Mouse (Mus musculus) thymus, postnatal 0 days (tissue): ENCODE data around the gene Iqcj. TPM values are rescaled to one million over a fixed set of nuclear protein-coding genes. Genes with fewer than 3 reads are reported as not detected.

Source experiments
- DNase-seq: peaks from one replicate; pipeline ENCODE4 v3.0.0-alpha.2; 2015; ENCODE audit warnings: low spot score
- polyA plus RNA-seq: library from polyadenylated mRNA; unstranded; fragments of >200 nt; fragmentation: Nextera tagmentation; extraction: Ambion mirVana; gene quantifications from 2 replicates; pipeline ENCODE4 v1.2.1, GENCODE M21; 2015

Iqcj gene
- polyA plus RNA-seq, 1 experiment from 2014 or later = not detected

DNA sequence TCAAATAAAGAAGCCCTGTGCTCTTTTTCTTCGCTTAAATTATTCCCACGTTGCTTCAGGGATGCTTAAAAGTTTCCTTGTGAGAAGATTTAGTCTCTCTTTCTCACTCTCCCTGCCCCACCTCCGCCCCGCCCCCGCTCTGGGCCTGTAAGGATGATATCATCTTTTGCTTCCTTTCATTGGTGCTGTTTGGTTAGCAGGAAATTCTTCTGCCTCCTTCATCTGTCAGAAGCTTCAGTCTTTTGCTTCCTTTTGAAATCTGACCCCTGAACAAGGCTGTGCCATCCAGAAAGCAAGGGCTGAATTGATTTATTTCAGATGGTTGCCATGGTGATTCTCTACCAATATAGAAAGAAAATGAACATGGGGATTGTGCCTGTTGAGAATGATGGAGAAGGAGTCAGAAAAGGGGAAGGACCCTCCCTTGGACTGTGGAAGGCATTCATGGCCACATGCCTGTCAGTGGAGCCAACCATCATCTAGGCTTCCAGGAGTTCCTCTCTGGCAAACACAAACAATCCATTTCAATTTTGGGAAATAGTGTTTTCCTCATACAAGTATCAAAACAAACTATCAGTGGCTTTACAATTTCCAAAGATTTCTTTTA is 62.5 kb downstream of the Iqcj start:
- DNase-seq = peak; percentile 31

DNA sequence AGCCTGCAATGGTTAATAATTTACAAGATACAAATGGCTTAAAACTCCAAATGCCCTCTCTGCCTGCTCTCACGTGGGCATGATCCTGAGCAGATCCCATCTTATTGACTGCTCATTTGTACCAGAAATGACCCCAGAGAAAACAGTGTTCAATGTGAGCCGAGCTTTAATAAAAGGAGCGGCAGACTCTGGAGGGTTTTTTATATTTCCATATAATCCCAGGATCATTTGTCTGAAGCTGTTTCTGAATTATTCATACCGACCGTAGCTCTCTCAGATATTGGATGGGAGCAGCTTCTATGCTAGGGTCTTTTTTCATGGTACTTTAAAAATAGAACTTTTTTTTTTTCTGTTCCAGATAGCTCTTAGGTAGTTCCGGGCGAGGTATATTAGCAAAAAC is 67.7 kb downstream of the Iqcj start:
- no peak for DNase-seq

DNA sequence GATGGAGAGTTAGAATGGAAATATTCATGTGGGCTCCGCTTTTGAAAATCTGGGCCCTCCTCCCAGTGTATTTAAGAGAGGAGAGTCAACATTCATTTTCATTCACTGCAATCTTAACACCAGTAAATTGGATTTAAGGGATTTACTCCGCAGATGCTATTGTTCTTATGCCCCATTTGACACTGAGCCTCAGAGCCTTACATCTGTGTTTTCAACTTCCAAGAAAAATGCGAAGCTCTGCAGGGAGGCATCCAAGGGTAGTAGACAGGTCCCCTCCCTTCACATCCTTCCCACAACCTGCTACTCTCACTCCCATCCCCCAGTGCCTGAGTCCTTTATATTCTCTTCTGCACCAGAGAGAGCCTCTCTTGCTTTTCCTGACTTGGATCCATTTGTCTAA is 68.1 kb downstream of the Iqcj start:
- no peak for DNase-seq

DNA sequence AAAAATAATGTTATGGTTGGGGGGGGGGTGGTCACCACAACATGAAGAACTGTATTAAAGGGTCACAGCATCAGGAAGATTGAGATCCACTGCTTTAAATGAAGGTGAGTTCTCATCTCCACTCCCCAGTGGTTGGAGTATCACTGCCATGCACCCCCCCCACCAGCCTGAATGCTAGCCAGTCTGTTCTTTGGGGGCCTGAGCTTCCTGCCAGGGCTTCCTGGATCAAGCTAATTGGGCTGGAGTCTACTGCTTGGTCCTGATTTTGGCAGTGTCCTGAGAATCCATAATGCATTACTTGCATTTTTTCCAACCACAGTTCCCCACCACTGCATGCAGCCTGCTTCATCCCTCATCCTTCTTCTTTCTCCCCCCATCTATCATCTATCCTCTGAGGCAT is 68.7 kb downstream of the Iqcj start:
- no peak for DNase-seq

DNA sequence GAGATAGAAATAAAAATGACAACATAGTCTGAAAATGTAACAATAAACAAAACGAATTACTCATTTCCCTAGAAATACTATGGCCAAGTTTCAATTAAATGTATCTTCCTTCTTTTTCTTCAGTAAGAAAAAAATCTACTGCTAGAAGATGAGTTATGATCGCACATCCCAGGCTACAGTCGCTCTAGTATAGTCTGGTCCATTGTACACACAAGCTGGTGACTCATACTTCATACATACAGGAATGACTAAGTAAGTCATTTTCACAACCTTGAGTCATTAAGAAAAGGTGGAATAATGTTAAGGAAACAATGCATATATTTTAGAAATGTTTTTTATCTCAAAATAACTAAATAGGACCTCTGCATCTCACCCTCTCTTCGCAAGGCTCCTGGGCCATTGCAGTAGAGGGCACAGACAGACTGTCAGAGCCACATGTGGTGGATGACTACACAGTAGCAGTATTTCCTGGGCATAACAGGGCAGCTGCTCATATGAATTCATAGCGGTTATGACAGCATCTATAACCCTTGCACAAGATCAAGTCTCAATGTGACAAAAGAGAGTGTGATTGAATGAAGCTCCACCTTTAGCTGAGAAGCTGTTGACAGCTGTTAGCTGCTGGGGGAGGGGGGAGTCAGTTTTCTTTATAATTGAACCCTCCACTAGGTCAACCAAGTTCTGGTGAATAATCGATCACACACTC is 70.1 kb downstream of the Iqcj start:
- DNase-seq = no peak

DNA sequence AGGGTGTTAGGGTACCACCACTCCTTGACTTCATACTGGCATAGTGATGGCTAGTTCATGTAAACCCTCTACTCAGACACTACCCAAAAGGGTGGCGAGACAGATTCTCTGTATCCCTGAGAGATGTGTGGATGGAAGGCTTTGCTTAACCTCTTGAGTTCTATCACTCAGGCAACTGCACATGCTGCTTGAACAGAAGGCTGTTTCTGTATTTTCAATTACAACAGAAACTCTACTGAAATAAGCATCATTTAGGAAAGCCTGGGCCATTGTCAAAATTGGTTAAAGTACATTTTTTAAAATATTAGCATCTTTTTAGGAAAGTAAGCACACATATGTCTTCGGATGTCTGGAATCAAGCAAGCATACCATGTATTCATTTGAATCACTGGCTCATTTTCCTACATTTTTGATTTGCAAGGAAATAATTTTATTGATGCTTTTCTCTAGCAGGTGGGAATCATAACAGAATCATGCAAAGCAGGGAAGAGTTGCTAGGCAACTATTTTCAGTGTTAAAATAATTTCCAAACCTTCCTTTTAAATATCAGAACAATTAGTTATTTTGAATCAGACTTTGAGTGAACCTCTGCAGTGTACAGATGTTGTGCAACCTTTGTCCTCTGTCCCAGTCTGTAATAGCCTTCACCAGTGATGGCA is 82.4 kb downstream of the Iqcj start:
- no peak for DNase-seq

DNA sequence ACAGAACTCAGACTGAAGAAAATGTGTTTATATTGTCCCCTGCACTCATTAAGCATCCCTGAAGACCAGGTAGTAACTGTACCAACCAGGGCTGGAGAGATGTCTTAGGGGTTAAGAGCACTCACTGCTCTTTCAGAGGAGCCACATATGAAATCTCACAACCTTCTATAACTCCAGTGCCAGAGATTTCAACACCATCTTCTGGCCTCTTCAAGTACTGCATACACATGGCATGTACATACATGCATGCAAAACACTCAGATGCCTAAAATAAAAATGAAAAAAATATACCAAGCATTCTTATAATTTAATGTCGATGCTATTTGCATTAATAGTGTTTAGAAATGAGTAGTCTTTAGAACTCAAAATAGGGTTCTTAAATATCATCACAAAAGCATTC is 88.0 kb downstream of the Iqcj start:
- DNase-seq = peak; percentile 37

DNA sequence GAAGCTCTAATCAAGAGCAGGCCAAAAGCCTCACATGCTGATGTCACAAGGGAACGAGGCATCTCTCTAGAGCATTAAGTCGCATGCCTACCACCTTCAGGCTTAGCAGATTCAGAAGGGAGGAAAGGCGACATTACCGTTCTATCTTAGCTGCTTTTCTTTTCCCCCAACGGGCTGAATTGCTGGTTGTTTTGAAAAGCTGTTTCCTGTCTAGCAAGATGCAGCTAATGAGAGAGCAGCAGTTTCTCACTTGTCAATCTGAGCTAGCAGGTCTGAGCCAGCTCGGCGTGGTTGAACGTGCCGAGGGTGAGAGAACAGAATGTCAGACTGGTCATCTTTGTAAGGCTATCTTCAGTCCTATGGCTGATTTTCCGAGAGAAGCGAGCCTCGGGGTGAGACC is 91.3 kb downstream of the Iqcj start:
- peak; percentile 15 for DNase-seq

DNA sequence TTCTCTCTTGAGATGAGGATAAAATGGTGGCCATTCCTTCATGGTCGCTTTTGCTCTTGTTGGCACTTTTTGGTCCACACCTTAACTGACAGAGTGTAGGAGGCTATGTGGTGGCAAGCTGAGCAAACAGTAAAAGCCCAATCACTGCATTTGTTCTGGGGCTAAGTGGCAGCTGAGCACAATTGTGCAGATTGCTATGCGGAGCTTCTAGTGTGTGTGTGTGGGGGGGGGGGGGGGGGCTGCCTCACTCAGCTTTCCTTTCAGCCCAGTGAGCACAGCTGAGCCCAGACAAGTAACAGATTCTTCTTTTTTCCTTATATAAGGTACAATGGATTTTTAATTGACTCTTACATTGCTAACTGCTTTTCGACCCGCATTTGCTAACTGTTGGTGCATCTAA is 110.4 kb downstream of the Iqcj start:
- no peak for DNase-seq

DNA sequence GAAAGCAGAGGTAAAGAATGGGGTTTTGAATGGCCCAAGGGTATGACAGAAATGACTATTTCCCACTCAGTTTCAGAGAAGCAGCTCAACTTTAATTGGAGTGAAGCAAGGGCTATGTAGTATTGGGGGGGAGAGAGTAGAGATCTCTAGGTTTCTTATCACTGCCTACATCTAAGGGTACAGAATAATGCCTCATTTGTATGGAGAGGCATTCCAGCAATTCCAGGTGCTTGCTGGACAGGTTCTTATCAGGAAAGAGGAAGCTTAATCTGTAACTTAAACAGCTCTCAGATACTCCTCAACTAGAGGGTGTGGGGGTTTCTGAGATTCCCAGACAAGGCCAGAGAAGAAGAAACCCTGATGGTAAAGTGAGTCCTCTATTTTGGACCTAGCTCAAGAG is 120.3 kb downstream of the Iqcj start:
- no peak for DNase-seq

DNA sequence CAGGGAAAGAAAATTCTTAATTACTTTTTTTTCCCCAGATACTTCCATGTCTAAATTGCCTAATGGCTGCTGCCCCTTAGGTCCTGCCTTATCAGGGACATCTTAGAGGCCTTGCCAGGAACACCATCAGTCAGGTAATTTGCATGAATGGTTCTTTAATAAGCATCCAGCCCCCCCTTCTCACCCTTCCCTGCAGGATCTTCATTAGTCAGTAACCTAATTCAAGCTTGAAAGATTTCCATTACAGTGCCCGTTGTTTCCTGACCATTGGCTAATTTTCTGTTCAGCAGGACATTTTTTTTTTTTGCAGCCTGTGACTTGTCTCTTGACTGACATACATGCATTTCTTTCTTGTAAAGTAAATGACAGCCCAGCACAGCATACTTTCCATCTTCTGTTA is 123.8 kb downstream of the Iqcj start:
- no peak for DNase-seq

DNA sequence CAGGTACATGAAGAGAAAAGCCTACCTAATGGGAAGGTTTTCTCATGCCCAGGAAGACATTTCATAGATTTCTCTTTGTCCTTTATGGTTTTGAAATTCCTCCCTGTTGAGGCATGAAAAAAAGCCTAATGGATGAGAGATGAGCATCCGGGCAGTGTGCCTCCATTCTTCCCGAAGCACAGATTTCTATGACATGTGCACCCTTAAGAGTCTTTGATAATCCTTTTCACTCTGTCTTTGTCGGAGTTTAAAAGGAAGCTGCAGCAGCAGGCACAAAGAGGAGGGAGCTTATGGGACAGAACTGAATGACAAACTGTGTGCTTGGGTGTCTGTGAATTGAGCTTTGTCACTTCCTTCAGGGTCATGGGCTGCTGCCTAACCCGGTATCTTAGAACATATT is 127.4 kb downstream of the Iqcj start:
- DNase-seq = no peak

DNA sequence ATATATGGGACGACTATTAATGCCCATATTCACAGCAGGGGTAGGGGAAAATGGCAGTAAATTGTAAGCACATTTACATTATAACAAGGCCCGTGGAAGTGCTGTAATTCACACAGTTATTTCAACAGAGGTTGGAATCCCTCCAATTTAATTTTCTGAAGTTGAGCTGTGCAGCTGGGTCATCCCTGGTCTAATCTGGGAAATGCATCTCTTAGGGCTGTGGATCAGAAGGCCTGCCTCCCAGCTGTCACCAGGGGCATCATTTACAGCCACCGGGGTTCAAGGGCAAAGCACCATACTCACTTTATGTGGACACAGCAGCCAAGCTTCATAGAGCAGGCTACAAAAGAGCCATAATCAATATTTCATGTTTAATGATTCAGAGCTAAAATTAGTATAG is 144.1 kb downstream of the Iqcj start:
- no peak for DNase-seq

DNA sequence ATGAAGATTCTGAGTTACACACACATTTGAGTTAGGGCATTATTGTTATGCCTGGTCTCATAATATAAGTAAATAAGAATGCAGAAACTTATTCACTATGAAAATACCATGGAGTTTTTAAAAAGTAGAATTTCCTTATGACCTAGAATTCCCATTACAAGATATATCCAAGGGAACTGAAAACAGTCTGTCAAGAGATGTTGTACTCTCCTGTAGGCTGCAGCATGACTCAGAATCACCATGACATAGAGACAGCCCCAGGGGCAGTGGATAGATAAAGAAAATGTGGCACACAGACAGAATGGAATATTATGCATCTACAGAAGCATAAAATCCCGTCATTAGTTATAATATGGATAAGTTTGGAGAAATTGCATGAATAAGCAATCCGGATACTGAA is 150.9 kb downstream of the Iqcj start:
- no peak for DNase-seq

DNA sequence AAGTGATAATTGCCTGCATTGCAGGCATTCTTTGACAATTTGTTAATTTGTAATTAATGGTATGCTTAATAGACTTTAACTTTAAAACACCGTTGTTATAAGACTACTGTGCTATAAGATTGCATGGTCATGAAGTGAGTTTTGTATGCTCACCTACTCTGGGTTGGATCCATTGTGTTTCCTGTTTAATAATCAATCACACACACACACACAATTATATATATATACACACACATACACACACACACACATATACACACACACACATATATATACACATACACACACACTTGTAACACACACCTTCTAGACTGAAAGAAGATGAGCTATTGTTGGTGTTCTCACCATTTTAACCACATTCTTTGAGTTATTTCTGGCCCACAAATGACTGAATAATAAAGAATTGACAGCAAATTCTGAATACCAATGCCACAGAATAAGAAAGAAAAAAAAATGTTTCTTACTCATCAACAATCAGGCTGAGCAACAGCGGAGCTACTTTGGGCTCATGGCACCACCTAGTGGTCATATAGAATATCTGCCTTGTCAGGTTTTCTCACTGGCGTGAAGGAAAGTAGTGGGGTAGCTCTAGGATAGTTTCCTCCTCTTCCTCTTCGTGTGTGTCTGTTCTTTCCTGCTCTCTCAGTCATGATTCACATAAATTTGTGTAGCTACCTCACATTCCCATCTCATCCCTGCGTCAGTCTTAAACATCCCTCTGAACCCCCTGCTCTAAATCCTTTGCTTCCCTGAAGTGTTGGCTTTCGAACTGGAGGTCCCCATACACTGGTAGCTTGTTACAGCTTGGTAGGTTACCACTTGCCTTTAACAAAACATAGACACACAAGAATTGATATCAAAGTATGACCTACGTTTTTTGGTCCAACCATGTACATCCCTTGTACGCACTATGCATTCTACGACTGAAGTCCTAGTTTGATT is 153.7 kb downstream of the Iqcj start:
- peak; percentile 68 for DNase-seq

DNA sequence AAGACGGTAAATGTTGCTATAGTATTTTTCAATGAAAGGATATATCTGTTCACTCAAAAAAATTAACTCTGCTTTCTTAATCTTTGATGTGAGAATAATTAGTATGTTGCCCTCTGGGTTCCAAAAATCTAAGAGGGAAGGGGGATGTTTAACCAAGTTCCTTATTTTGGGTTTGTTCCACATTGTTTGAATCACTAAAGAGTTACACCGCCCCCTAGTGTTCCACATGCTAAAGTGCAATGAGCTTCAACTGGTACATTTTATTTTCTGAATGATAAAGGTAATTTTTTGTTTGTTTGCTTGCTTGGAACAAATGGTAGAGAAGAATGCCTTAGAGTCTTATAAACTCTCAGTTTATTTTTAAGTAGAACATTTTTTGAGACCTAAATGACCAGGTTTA is 161.5 kb downstream of the Iqcj start:
- DNase-seq = peak; percentile 36

DNA sequence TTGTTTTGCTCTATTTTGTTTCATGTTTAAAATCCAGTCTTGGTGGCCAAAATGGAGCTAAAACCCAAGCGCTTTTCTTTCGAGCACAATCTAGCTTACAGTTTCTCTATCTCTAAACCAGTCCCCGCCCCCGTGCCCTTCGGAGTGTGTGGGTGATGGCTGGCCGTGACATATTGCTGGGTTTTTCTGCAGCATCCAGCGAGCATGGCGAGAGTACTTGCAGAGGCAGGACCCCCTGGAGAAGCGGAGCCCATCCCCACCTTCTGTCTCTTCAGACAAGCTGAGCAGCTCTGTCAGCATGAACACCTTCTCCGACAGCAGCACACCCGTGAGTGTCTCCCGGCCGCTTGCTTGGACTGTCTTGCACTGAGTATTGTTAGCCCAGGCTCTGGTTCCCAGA is 163.1 kb downstream of the Iqcj start:
- DNase-seq = no peak

DNA sequence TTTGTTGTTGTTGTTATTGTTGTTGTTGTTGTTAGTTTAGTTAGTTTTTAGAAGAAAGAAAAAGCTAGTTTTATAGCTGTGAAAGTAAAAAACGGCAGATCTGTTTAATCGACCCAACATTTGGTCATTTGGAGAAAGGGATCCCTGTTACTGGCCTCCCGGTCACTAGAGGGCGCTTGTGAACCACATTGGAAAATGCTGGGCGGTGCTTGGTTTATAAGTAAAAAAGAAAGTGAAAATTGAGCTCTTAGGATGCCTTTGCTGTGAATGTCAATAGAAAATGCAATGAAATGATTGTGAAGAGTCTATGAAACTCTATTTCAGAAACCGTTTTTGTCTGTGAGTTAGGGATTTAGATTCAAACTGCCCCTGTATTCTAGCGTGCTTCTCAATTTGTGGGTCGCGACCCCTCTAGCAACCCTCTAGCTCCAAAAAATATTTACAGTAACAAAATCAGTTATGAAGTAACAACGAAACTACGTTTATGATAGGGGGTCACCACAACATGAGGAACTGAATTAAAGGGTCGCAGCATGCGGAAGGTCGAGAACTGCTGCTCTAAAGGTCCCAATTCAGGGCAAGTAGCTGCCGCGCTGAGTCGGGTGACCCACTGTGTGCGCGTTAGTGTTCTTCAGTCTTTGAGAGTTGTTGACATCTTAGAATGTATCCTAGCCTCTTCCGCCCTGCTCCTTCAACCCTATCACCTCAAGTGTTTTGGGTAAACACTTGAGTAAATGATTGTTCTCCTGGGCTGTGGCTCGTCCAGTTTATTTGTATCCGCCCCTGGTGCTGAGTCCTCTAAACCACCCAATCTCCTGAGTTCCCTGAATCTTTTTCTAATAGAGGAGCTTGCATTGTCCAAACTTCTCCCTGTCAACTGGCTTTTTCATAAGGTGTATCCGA is 164.6 kb downstream of the Iqcj start:
- DNase-seq = peak; percentile 56

DNA sequence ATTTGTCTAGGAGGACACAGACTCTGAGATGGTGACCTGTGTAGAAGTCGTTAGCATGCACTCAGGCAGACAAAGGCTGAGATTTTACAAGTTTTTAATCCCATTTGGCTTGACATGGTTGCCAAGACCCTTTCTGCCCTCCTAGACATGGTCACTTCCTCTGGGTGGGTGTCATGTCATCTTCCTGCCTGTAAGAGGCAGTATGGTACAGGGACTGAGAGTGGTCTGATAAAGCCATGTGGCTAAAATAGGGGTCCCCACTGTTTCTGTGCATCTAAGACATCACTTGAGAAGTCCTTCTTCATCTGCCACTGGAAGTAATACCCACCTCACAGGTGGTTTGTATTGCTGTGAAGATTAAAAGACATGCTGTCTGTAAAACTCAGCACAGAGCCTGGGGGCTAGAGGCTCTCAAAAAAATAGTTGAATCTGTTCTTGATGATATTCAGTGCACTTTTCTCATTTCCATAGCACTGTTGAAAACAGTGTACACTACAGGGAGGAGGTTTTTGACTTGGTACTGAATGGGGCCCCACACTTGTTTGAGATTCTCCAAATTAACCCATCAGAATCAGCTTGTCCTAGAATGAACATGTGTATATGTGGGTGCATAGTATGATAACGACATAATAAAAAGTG is 167.3 kb downstream of the Iqcj start:
- DNase-seq = no peak

DNA sequence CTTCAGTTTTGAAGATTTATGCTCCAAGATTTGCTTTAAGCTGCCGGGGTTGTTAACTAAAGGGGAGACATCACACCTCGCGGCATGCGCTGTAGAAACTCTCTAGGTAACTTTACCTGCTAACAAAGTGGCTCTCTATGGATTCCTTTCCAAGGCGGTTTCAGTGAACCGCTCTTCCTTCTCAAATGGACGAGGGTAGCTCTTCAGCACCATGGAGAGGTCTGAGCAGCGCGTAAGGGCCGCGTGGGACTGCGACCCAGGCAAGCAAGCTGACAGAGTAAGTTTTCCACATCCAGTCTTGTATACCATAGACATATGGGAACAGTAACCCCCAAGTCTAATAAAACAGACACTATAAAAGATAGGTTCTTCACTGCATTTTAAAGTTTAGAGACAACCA is 172.7 kb downstream of the Iqcj start, which contains the start of gene Schip1:
Gene Schip1, plus strand, starts transcription at position 72 of the 400 bp plus-strand sequence.
- DNase-seq = no peak
